Mouse (Mus musculus): ENCODE results near the gene Acox2.

- TF ChIP-seq TAL1 (IDR thresholded peaks at IDR 0.05; ENCODE audit: low read length): no peak
- no peak for TF ChIP-seq GATA1 (IDR thresholded peaks at IDR 0.05; ENCODE audit: low read length)
These were observed 38.7 kb upstream of the Acox2 start for GRCm38 (mm10) chr14:8297889-8298293.
